Comparison of ENCODE assay signal across 9 mouse cellular contexts in the genomic region with DNA sequence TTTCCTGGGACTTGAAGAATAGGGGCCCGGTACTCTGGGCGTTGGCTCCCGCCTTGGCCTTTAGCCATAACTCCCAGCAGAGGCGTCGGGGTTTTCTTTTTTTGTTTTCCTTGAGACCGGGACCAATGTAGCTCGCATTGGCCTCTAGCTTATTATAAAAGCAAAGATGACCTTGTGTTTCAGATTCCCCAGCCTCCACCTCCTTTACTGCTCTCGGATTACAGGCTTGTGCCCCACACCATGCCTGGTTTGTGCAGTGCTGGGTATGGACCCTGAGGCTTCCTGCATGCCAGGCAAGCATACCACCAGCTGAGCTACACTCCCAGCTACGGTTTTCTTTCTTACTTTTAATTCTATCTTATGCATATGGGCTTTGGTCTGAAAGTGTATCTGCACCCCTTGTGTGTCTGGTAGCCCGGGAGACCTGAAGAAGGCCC. TPM values are rescaled to one million over a fixed set of nuclear protein-coding genes. Genes with fewer than 3 reads are reported as not detected.
DNase-seq lines count a peak whose midpoint lies in the region; ATAC-seq and TF ChIP-seq lines count a peak whose summit lies in the region.
"Had no signal": no experiment of that assay in that cellular context is flagged by ENCODE, and none has a peak within 500 bp of the region (broad histone marks: within the 10 kb centered on the region; RNA-seq: fewer than 3 reads in every experiment).

No protein-coding gene starts in this region.

- H3K4me2 ChIP-seq in intestine, postnatal 0 days (replicated peaks; ENCODE audit: low read depth): peak overlapping the region; percentile 86
- H3K4me2 ChIP-seq in neural tube, embryonic 12.5 days (replicated peaks): peak overlapping the region; percentile 89

- peak overlapping the region; percentile 98 for H3K27ac ChIP-seq in intestine, postnatal 0 days (ENCODE audit: low read depth, low read length)
- no peak overlapping the region for H3K27ac ChIP-seq in neural tube, embryonic 12.5 days

- 11% methylated on average over 10 of the region's 10 CpGs for WGBS in lung, adult 2 months
- WGBS in intestine, postnatal 0 days: 11% methylated on average over 10 of the region's 10 CpGs
- 13% methylated on average over 10 of the region's 10 CpGs for WGBS in neural tube, embryonic 12.5 days

- no peaks in the 10 kb centered on the region for H3K9me3 ChIP-seq in erythroblast, embryonic 14.5 days (ENCODE audit: control insufficient read depth, low read length)
- H3K9me3 ChIP-seq in intestine, postnatal 0 days (ENCODE audit: control insufficient read depth): no peaks in the 10 kb centered on the region
- H3K9me3 ChIP-seq in neural tube, embryonic 12.5 days: no peaks in the 10 kb centered on the region

- H3K4me3 ChIP-seq in lung, adult 2 months (replicated peaks; ENCODE audit: extremely low read depth, low read depth, low read length): peak overlapping the region; percentile 50
- peak overlapping the region; percentile 78 for H3K4me3 ChIP-seq in erythroblast, embryonic 14.5 days (replicated peaks)
- peak overlapping the region; percentile 47; the same call in 1 of the 2 replicates for H3K4me3 ChIP-seq in intestine, postnatal 0 days (ENCODE audit: low read depth, low read length)
- H3K4me3 ChIP-seq in neural tube, embryonic 12.5 days: peak overlapping the region; percentile 46; the same call in 1 of the 2 replicates

- H3K9ac ChIP-seq in intestine, postnatal 0 days (ENCODE audit: low read depth, low read length): no peak overlapping the region
- H3K9ac ChIP-seq in neural tube, embryonic 12.5 days: no peak overlapping the region

- H3K36me3 ChIP-seq in erythroblast, embryonic 14.5 days (ENCODE audit: control insufficient read depth): peaks cover 45% of the 10 kb centered on the region
- H3K36me3 ChIP-seq in intestine, postnatal 0 days (ENCODE audit: control insufficient read depth, insufficient read depth): no peaks in the 10 kb centered on the region
- no peaks in the 10 kb centered on the region for H3K36me3 ChIP-seq in neural tube, embryonic 12.5 days

- H3K4me1 ChIP-seq in lung, adult 2 months (ENCODE audit: control insufficient read depth, insufficient read depth, low read length): peaks cover 13% of the 10 kb centered on the region
- peaks cover 96% of the 10 kb centered on the region for H3K4me1 ChIP-seq in erythroblast, embryonic 14.5 days (ENCODE audit: control insufficient read depth)
- H3K4me1 ChIP-seq in intestine, postnatal 0 days (replicated peaks; ENCODE audit: control insufficient read depth, insufficient read depth, low read length): peaks cover 21% of the 10 kb centered on the region
- H3K4me1 ChIP-seq in neural tube, embryonic 12.5 days: peaks cover 27% of the 10 kb centered on the region

- no peak for TF ChIP-seq CTCF in lung, adult 2 months (IDR thresholded peaks at IDR 0.05; ENCODE audit: insufficient read depth, low read length)
- no peak for TF ChIP-seq CTCF in intestine, postnatal 0 days (IDR thresholded peaks at IDR 0.05; ENCODE audit: low read depth)

- no peak for DNase-seq in lung, adult 2 months
- DNase-seq in lung, postnatal 10 days: no peak
- no peak for DNase-seq in cerebellum, adult 8-10 months
- no peak for DNase-seq in urinary bladder, postnatal 10 days (ENCODE audit: low spot score)
- no peak for DNase-seq in urinary bladder, adult 2 months (ENCODE audit: low spot score)

- H3K27me3 ChIP-seq in erythroblast, embryonic 14.5 days (ENCODE audit: control insufficient read depth): no peaks in the 10 kb centered on the region
- H3K27me3 ChIP-seq in intestine, postnatal 0 days (replicated peaks; ENCODE audit: control insufficient read depth, insufficient read depth, low read length): no peaks in the 10 kb centered on the region
- H3K27me3 ChIP-seq in neural tube, embryonic 12.5 days (replicated peaks): peaks cover 9% of the 10 kb centered on the region; the same call in 1 of the 2 replicates
- H3K27me3 ChIP-seq: Patski had no signal

- no peak for ATAC-seq in intestine, postnatal 0 days
- ATAC-seq in neural tube, embryonic 12.5 days (ENCODE audit: low FRiP score, low read depth): peak; percentile 62

- no peak for TF ChIP-seq POLR2A in lung, adult 2 months (IDR thresholded peaks at IDR 0.05; ENCODE audit: borderline replicate concordance, extremely low read depth, low read depth, low read length)

RNA-seq across cellular contexts. Expression of a gene that starts 0.4 kb away (rescaled TPM):
- 3.7 and 5.0 TPM in 2 replicates for polyA plus RNA-seq in lung, adult 2 months (2012; rRNA removed)
- polyA plus RNA-seq in erythroblast, embryonic 14.5 days (2012): 24.6 and 34.4 TPM in 2 replicates
- 12.8 and 13.0 TPM in 2 replicates for polyA plus RNA-seq in intestine, postnatal 0 days (2015; fragmentation: Nextera tagmentation; extraction: Ambion mirVana)
- 7.4 and 7.8 TPM in 2 replicates for polyA plus RNA-seq in neural tube, embryonic 12.5 days (2016; fragmentation: Nextera tagmentation; extraction: Ambion mirVana)
- polyA plus RNA-seq in urinary bladder, adult 2 months (2012; rRNA removed): 7.1 and 8.3 TPM in 2 replicates

RNA-seq across cellular contexts. Expression of a gene that starts 39.0 kb away (rescaled TPM):
- 51.0 and 56.4 TPM in 2 replicates for polyA plus RNA-seq in lung, adult 2 months (2012; rRNA removed)
- polyA plus RNA-seq in erythroblast, embryonic 14.5 days (2012): 12.9 and 18.1 TPM in 2 replicates
- polyA plus RNA-seq in intestine, postnatal 0 days (2015; fragmentation: Nextera tagmentation; extraction: Ambion mirVana): 9.9 and 12.7 TPM in 2 replicates
- 33.7 and 34.3 TPM in 2 replicates for polyA plus RNA-seq in neural tube, embryonic 12.5 days (2016; fragmentation: Nextera tagmentation; extraction: Ambion mirVana)
- polyA plus RNA-seq in urinary bladder, adult 2 months (2012; rRNA removed): 12.1 and 20.9 TPM in 2 replicates

RNA-seq across cellular contexts. Expression of a gene that starts 54.8 kb away (rescaled TPM):
- polyA plus RNA-seq in lung, adult 2 months (2012; rRNA removed): 49.1 and 55.6 TPM in 2 replicates
- polyA plus RNA-seq in erythroblast, embryonic 14.5 days (2012): 20.0 and 22.5 TPM in 2 replicates
- polyA plus RNA-seq in intestine, postnatal 0 days (2015; fragmentation: Nextera tagmentation; extraction: Ambion mirVana): 23.1 and 25.5 TPM in 2 replicates
- polyA plus RNA-seq in neural tube, embryonic 12.5 days (2016; fragmentation: Nextera tagmentation; extraction: Ambion mirVana): 12.8 and 12.9 TPM in 2 replicates
- 42.3 and 47.7 TPM in 2 replicates for polyA plus RNA-seq in urinary bladder, adult 2 months (2012; rRNA removed)
